Mouse (Mus musculus) liver, postnatal 0 days (tissue): Measurements from ENCODE around the gene Lin52. TPM values are rescaled to one million over a fixed set of nuclear protein-coding genes. Genes with fewer than 3 reads are reported as not detected.

ENCODE experiments used
- ATAC-seq: fragments of 200-750 bp; cut with Nextera tagmentation; 2 replicates; pipeline ENCODE4 v1.8.0; 2017; ENCODE audit warnings: mild to moderate bottlenecking, moderate library complexity
- DNase-seq: peaks from one replicate; pipeline ENCODE4 v3.0.0-alpha.2; 2016
- H3K27ac ChIP-seq: fragments of 300-500 bp; sonication (generic); 2 replicates; pipeline ENCODE4 v1.5.1; 2014; ENCODE audit warnings: antibody characterized with exemption, moderate library complexity, mild to moderate bottlenecking, low read depth
- H3K27me3 ChIP-seq: fragments of 300-500 bp; sonication (generic); 2 replicates; pipeline ENCODE4 v1.6.1; 2014; ENCODE audit warnings: low read length, control low read depth, mixed read lengths; ENCODE audit not compliant: insufficient read depth
- H3K36me3 ChIP-seq: fragments of 300-500 bp; sonication (generic); replicated peaks from 2 replicates; pipeline ENCODE4 v1.6.1; 2014; ENCODE audit warnings: mild to moderate bottlenecking, control low read depth, low read length, moderate library complexity, mixed read lengths; ENCODE audit not compliant: insufficient read depth
- H3K4me1 ChIP-seq: fragments of 300-500 bp; sonication (generic); 2 replicates; pipeline ENCODE4 v1.6.1; 2014; ENCODE audit warnings: antibody characterized with exemption, mild to moderate bottlenecking, control low read depth; ENCODE audit not compliant: insufficient read depth
- H3K4me2 ChIP-seq: fragments of 300-500 bp; sonication (generic); 2 replicates; pipeline ENCODE4 v1.6.1; 2014; ENCODE audit warnings: low read depth, mild to moderate bottlenecking, low read length, moderate library complexity, mixed read lengths
- H3K4me3 ChIP-seq: fragments of 300-500 bp; sonication (generic); 2 replicates; pipeline ENCODE4 v1.5.1; 2014; ENCODE audit warnings: low read depth, low read length
- H3K9ac ChIP-seq: fragments of 300-500 bp; sonication (generic); replicated peaks from 2 replicates; pipeline ENCODE4 v1.6.1; 2014; ENCODE audit warnings: mild to moderate bottlenecking, moderate library complexity
- H3K9me3 ChIP-seq: fragments of 300-500 bp; sonication (generic); 2 replicates; pipeline ENCODE4 v1.6.1; 2016; ENCODE audit warnings: mild to moderate bottlenecking, control low read depth, low read length, mixed read lengths
- CTCF ChIP-seq: sonication (generic); IDR thresholded peaks from 2 replicates; pipeline ENCODE4 v1.5.1; 2016; ENCODE audit warnings: antibody characterized with exemption, low read depth
- EP300 ChIP-seq: IDR thresholded peaks from 2 replicates; pipeline ENCODE4 v1.6.1; 2016; ENCODE audit warnings: antibody characterized with exemption, low read depth, mild to moderate bottlenecking
- WGBS: fragments of 180-500 bp; shearing (Covaris S2); extraction: QIAGEN DNeasy Blood & Tissue Kit; methylation state at CpG from one replicate; pipeline ENCODE4 v1.1.7; 2014; ENCODE audit not compliant: insufficient replicate concordance; 5-methylcytosine and 5-hydroxymethylcytosine counted together
- polyA plus RNA-seq: library from polyadenylated mRNA; unstranded; fragments of >200 nt; fragmentation: Nextera tagmentation; extraction: Ambion mirVana; gene quantifications from 2 replicates; pipeline ENCODE4 v1.2.1, GENCODE M21; 2015

The Lin52 gene
- polyA plus RNA-seq, 1 experiment from 2014 or later, result 7.8 TPM

- Histone ChIP-seq H3K4me1 (0 out of 2 replicates have a peak, but pooled peaks cover 4% of the 10 kb centered on the region), H3K27me3 (peaks cover 49% of the 10 kb centered on the region), H3K4me2 (no peak overlapping the region), H3K27ac (no peak overlapping the region), H3K36me3 (no peaks in the 10 kb centered on the region), H3K4me3 (no peak overlapping the region), H3K9ac (no peak overlapping the region), H3K9me3 (no peaks in the 10 kb centered on the region)
- no peak for TF ChIP-seq CTCF
- no peak for TF ChIP-seq EP300
- WGBS, result 63% methylated on average over 6 of the region's 6 CpGs
- ATAC-seq, result no peak
- DNase-seq, result no peak
Observed at GRCm38 (mm10) chr12:84567576-84567975, 116.4 kb downstream of the Lin52 start.

DNA sequence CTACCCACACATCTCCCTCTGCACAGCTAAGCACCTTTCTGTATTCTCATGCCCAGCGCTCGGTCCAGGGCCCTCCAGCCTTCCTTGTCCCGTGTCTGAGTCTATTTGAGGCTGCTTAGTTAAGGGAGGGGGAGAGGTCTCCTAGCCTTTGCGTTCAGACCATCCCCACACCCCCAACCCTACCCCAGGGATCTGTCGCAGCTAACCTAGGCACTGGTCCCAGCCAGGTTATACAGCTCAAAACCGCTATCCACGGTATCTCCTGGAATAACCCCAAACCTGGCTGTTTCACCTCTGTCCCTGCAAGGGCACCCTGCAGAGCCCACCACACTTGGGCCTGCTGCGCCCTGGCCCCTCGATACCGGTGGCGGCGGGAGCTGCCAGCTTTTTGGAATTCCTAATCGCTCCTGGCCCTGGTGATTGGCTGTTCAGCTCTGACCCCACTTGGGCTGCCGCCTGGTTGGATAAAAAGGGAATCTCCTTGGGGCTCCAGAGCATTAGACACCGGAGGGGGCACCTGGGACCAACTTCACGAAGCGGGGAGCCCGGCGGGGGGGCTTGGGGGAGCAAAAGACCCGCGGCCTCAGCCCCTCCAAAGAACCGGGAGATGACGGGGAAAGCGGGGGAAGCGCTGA is 118.2 kb downstream of the Lin52 start, which contains the start of gene Vsx2:
TSS of gene Vsx2 (plus strand) at position 427 of the 635 bp plus-strand sequence.
- no peak within 1 kb of the TSS for H3K27ac ChIP-seq
- ATAC-seq, result no peak
- WGBS, result 7% methylated on average over 24 of the region's 25 CpGs
- TF ChIP-seq CTCF (no peak), EP300 (no peak)
- H3K4me2 ChIP-seq, result no peak within 1 kb of the TSS
- DNase-seq, result no peak
- H3K36me3 ChIP-seq, result no peaks in the 10 kb centered on the region
- peaks cover 65% of the 10 kb centered on the region for H3K27me3 ChIP-seq
- H3K4me3 ChIP-seq, result no peak within 1 kb of the TSS
- 0 out of 2 replicates have a peak, but pooled peaks cover 4% of the 10 kb centered on the region for H3K4me1 ChIP-seq
- no peak within 1 kb of the TSS for H3K9ac ChIP-seq
- H3K9me3 ChIP-seq, result no peaks in the 10 kb centered on the region

DNA sequence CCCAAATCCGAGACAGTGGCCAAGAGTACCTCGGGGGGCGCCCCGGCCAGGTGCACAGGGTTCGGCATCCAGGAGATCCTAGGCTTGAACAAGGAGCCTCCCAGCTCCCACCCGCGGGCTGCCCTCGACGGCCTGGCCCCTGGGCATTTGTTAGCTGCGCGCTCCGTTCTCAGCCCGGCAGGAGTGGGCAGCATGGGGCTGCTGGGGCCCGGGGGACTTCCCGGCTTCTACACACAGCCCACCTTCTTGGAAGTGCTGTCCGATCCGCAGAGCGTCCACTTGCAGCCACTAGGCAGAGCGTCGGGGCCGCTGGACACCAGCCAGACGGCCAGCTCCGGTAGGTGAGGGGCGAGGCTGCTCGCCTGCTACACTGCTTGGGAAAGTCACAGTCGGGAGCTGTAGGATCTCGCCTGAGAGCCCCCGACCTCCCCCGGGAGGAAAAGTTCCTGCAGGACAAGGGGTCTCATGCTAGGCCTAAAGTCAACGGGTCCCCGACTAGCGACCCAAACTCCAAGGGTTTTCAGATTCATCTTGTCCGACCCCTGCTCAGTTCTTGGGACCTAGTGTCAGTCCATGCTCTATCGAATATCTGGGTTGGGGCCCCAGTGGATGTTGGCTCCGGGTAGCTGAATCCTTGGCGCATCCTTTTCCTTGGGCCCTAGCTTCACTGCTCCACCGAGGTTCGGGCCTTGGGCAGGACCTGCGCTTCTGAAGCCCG is 118.9 kb downstream of the Lin52 start:
- DNase-seq, result no peak
- no peak overlapping the region for H3K4me3 ChIP-seq
- H3K9me3 ChIP-seq, result no peaks in the 10 kb centered on the region
- TF ChIP-seq CTCF (no peak), EP300 (no peak)
- H3K27me3 ChIP-seq, result peaks cover 69% of the 10 kb centered on the region
- no peak overlapping the region for H3K27ac ChIP-seq
- no peak overlapping the region for H3K9ac ChIP-seq
- no peak overlapping the region for H3K4me2 ChIP-seq
- 3% methylated on average over 40 of the region's 40 CpGs for WGBS
- H3K4me1 ChIP-seq, result 0 out of 2 replicates have a peak, but pooled peaks cover 4% of the 10 kb centered on the region
- no peak for ATAC-seq
- no peaks in the 10 kb centered on the region for H3K36me3 ChIP-seq

DNA sequence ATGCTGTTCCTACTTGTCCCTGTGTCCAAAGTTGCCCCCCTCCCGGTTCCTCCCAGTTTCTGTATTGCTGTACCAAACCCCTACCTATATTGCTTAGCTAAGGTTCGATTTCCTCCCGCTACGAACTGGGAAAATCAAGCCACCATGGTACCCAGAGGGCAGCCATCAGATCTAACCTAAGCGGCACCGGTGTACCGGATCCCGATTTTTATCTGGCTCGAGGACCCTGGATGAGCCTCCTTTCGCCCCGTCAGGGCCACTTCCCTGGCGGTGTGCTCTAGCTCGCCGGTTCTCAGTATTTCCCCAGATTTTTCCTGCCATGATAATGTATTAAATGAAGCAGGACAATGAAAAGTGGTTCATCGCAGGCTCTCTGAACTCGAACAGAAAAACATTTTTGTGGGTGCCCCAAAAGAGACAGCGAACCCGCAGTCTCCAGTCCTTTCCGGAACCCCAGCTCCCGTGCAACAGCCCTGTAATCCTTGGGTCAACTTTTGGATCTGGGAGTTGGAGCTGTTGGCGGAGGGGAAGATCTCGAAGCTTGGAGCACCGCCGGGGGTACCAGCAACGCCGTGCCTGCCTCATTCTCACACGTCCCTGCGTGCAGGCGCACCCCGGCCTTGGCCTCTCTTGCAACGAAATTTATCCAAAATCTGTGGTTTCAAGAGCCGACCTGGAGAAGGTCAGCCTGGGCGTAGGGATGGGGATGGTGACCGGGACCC is 119.6 kb downstream of the Lin52 start:
- H3K9me3 ChIP-seq, result no peaks in the 10 kb centered on the region
- no peak overlapping the region for H3K4me3 ChIP-seq
- TF ChIP-seq EP300, result no peak
- no peak for TF ChIP-seq CTCF
- ATAC-seq, result no peak
- no peak overlapping the region for H3K9ac ChIP-seq
- peaks cover 71% of the 10 kb centered on the region for H3K27me3 ChIP-seq
- 0 out of 2 replicates have a peak, but pooled peaks cover 4% of the 10 kb centered on the region for H3K4me1 ChIP-seq
- 3% methylated on average over 34 of the region's 34 CpGs for WGBS
- H3K4me2 ChIP-seq, result no peak overlapping the region
- DNase-seq, result no peak
- no peaks in the 10 kb centered on the region for H3K36me3 ChIP-seq
- no peak overlapping the region for H3K27ac ChIP-seq

GRCm38 (mm10) chr12:84571466-84572340 is 120.5 kb downstream of the Lin52 start:
- WGBS, result 3% methylated on average over 43 of the region's 43 CpGs
- ATAC-seq, result no peak

More at GRCm38 (mm10) chr12:84571466-84572340, 120.5 kb downstream of the Lin52 start:
- H3K9me3 ChIP-seq, result no peaks in the 10 kb centered on the region
- no peak overlapping the region for H3K27ac ChIP-seq
- no peak for TF ChIP-seq CTCF
- TF ChIP-seq EP300, result no peak
- H3K9ac ChIP-seq, result no peak overlapping the region
- DNase-seq, result no peak
- H3K4me1 ChIP-seq, result 0 out of 2 replicates have a peak, but pooled peaks cover 4% of the 10 kb centered on the region
- H3K4me2 ChIP-seq, result no peak overlapping the region
- no peaks in the 10 kb centered on the region for H3K36me3 ChIP-seq
- H3K27me3 ChIP-seq, result peaks cover 71% of the 10 kb centered on the region
- H3K4me3 ChIP-seq, result no peak overlapping the region
